Mouse (Mus musculus) lung, postnatal 0 days (tissue): ENCODE measurements at regions not wholly inside any gene's neighbourhood (a gene's known extent, or its start where the extent isn't known, plus 50 kb on each side); places are given as distances from the start of the nearest gene placed in this dataset.
A peak's percentile ranks its signal among the peaks of the same experiment; 100 is the strongest.

Experiments used
- ATAC-seq: fragments of 200-750 bp; cut with Nextera tagmentation; 2 replicates; pipeline ENCODE4 v1.8.0; 2017; ENCODE audit warnings: moderate library complexity
- DNase-seq: peaks from one replicate; pipeline ENCODE4 v3.0.0-alpha.2; 2016; ENCODE audit warnings: low spot score
- H3K27ac ChIP-seq: fragments of 300-500 bp; sonication (generic); 2 replicates; pipeline ENCODE4 v1.5.1; 2014; ENCODE audit warnings: antibody characterized with exemption, mild to moderate bottlenecking, low read length, mixed read lengths
- H3K27me3 ChIP-seq: fragments of 300-500 bp; sonication (generic); replicated peaks from 2 replicates; pipeline ENCODE4 v1.6.1; 2014; ENCODE audit warnings: low read length, mixed read lengths; ENCODE audit not compliant: insufficient read depth
- H3K36me3 ChIP-seq: fragments of 300-500 bp; sonication (generic); 2 replicates; pipeline ENCODE4 v1.6.1; 2014; ENCODE audit warnings: low read length, mixed read lengths; ENCODE audit not compliant: insufficient read depth
- H3K4me1 ChIP-seq: fragments of 300-500 bp; sonication (generic); 2 replicates; pipeline ENCODE4 v1.6.1; 2014; ENCODE audit warnings: antibody characterized with exemption, low read depth, low read length, mixed read lengths; ENCODE audit not compliant: insufficient read depth
- H3K4me2 ChIP-seq: fragments of 300-500 bp; sonication (generic); replicated peaks from 2 replicates; pipeline ENCODE4 v1.6.1; 2014; ENCODE audit warnings: low read depth, mild to moderate bottlenecking, low read length, moderate library complexity, mixed read lengths
- H3K4me3 ChIP-seq: fragments of 300-500 bp; sonication (generic); 2 replicates; pipeline ENCODE4 v1.5.1; 2014; ENCODE audit warnings: low read depth, low read length
- H3K9ac ChIP-seq: fragments of 300-500 bp; sonication (generic); replicated peaks from 2 replicates; pipeline ENCODE4 v1.6.1; 2014; ENCODE audit warnings: low read depth, mild to moderate bottlenecking
- H3K9me3 ChIP-seq: fragments of 300-500 bp; sonication (generic); 2 replicates; pipeline ENCODE4 v1.6.1; 2016; ENCODE audit warnings: low read length, mixed read lengths
- CTCF ChIP-seq: IDR thresholded peaks from 2 replicates; pipeline ENCODE4 v1.5.1; 2016; ENCODE audit warnings: antibody characterized with exemption, mild to moderate bottlenecking
- EP300 ChIP-seq: IDR thresholded peaks from 2 replicates; pipeline ENCODE4 v1.6.1; 2016; ENCODE audit warnings: antibody characterized with exemption, mild to moderate bottlenecking, control low read depth
- WGBS: fragments of 180-500 bp; shearing (Covaris S2); extraction: QIAGEN DNeasy Blood & Tissue Kit; methylation state at CpG from one replicate; pipeline ENCODE4 v1.1.7; 2014; 5-methylcytosine and 5-hydroxymethylcytosine counted together

- Histone ChIP-seq H3K27me3 (no peaks in the 10 kb centered on the region), H3K4me3 (no peak overlapping the region), H3K27ac (no peak overlapping the region), H3K9me3 (no peaks in the 10 kb centered on the region), H3K4me1 (no peaks in the 10 kb centered on the region), H3K9ac (no peak overlapping the region), H3K4me2 (no peak overlapping the region), H3K36me3 (no peaks in the 10 kb centered on the region)
- ATAC-seq: no peak
- DNase-seq: peak; percentile 7
- TF ChIP-seq EP300 (no peak), CTCF (no peak)
- WGBS: 35% methylated on average over 2 of the region's 2 CpGs
Observed at GRCm38 (mm10) chr8:4837719-4838118, 58.4 kb upstream of the Shcbp1 start.

GRCm38 (mm10) chr8:4836651-4837050 is 57.3 kb upstream of the Shcbp1 start:
- TF ChIP-seq EP300 (no peak), CTCF (no peak)
- Histone ChIP-seq H3K4me2 (no peak overlapping the region), H3K9ac (no peak overlapping the region), H3K36me3 (no peaks in the 10 kb centered on the region), H3K27me3 (no peaks in the 10 kb centered on the region), H3K27ac (no peak overlapping the region), H3K4me3 (no peak overlapping the region), H3K9me3 (no peaks in the 10 kb centered on the region), H3K4me1 (no peaks in the 10 kb centered on the region)
- 44% methylated on average over 2 of the region's 2 CpGs for WGBS
- ATAC-seq (no peak), DNase-seq (no peak)
